Mouse (Mus musculus) limb, embryonic 12.5 days (tissue): ENCODE measurements around the gene Sbk3. TPM values are rescaled to one million over a fixed set of nuclear protein-coding genes. Genes with fewer than 3 reads are reported as not detected.
A peak's percentile ranks its signal among the peaks of the same experiment; 100 is the strongest.

ENCODE experiments used
- ATAC-seq: fragments of 200-750 bp; cut with Nextera tagmentation; 2 replicates; pipeline ENCODE4 v1.8.0; 2017; ENCODE audit warnings: low read depth, moderate TSS enrichment; ENCODE audit not compliant: insufficient number of reproducible peaks, insufficient read depth, low FRiP score, low TSS enrichment
- H3K27ac ChIP-seq: fragments of 300-500 bp; sonication (generic); 2 replicates; pipeline ENCODE4 v1.5.1; 2016; ENCODE audit warnings: mild to moderate bottlenecking, moderate library complexity
- H3K27me3 ChIP-seq: fragments of 300-500 bp; sonication (generic); 2 replicates; pipeline ENCODE4 v1.6.1; 2016; ENCODE audit warnings: mild to moderate bottlenecking, moderate library complexity
- H3K36me3 ChIP-seq: fragments of 300-500 bp; sonication (generic); 2 replicates; pipeline ENCODE4 v1.6.1; 2016; ENCODE audit warnings: mild to moderate bottlenecking, moderate library complexity
- H3K4me1 ChIP-seq: fragments of 300-500 bp; sonication (generic); replicated peaks from 2 replicates; pipeline ENCODE4 v1.6.1; 2016
- H3K4me2 ChIP-seq: fragments of 300-500 bp; sonication (generic); 2 replicates; pipeline ENCODE4 v1.6.1; 2016; ENCODE audit warnings: mild to moderate bottlenecking, moderate library complexity
- H3K4me3 ChIP-seq: fragments of 300-500 bp; sonication (generic); replicated peaks from 2 replicates; pipeline ENCODE4 v1.5.1; 2016; ENCODE audit warnings: mild to moderate bottlenecking
- H3K9ac ChIP-seq: fragments of 300-500 bp; sonication (generic); replicated peaks from 2 replicates; pipeline ENCODE4 v1.6.1; 2016; ENCODE audit warnings: mild to moderate bottlenecking, moderate library complexity
- H3K9me3 ChIP-seq: fragments of 300-500 bp; sonication (generic); 2 replicates; pipeline ENCODE4 v1.6.1; 2016; ENCODE audit warnings: mild to moderate bottlenecking, moderate library complexity
- WGBS: fragments of 180-500 bp; shearing (Covaris S2); methylation state at CpG from one replicate; pipeline ENCODE4 v1.1.7; 2016; 5-methylcytosine and 5-hydroxymethylcytosine counted together
- polyA plus RNA-seq: library from polyadenylated mRNA; unstranded; fragments of >200 nt; fragmentation: Nextera tagmentation; extraction: Ambion mirVana; gene quantifications from 2 replicates; pipeline ENCODE4 v1.2.1, GENCODE M21; 2016

Gene Sbk3
- polyA plus RNA-seq, 1 experiment from 2014 or later = not detected

DNA sequence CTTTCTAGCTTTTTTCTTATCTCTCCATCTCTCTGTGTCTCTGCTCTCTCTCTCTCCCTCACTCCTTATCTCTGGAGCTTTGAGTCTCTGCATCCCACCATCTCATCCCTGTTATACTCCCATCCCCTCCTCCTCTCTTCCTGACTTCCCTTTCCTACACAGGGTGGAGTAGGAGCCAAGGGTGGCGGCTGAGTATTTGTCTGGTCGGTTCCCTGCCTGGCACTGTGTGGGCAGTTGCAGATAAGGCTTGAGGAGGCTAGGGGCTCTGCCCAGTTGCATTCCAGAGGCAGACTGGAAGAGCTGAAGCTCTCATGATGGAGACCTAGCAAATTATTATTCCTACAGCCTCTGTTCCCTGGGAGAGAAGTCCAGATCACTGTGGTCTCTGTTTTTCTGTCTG lies 17.3 kb upstream of the Sbk3 start:
- no peak overlapping the region for H3K4me3 ChIP-seq
- WGBS = 70% methylated on average over 2 of the region's 2 CpGs
- no peak for ATAC-seq
- no peak overlapping the region for H3K4me2 ChIP-seq
- H3K27me3 ChIP-seq = peaks cover 16% of the 10 kb centered on the region
- no peak overlapping the region for H3K9ac ChIP-seq
- H3K36me3 ChIP-seq = peaks cover 22% of the 10 kb centered on the region
- no peaks in the 10 kb centered on the region for H3K4me1 ChIP-seq
- H3K9me3 ChIP-seq = peaks cover 14% of the 10 kb centered on the region
- no peak overlapping the region for H3K27ac ChIP-seq

DNA sequence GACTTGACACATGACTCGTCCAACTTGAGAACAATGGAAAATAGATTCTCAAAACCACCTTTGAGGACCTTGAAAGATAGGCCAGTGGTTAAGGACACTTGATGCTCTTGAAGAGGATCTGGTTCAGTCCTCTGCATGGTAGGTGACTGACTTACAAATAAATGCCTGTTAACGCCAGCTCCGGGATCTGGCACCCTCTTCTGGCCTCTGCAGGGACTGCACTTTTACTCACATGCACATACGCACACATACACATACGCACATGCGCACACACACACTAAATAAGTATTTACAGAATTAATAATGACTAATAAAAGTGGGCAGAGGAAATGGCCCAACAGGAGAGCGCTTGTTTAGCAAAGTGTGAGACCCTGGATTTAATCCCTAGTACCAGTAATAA lies 5.9 kb upstream of the Sbk3 start:
- Histone ChIP-seq H3K27ac (no peak overlapping the region), H3K4me2 (no peak overlapping the region), H3K9ac (no peak overlapping the region), H3K9me3 (0 out of 2 replicates have a peak, but pooled peaks cover 4% of the 10 kb centered on the region), H3K4me1 (no peaks in the 10 kb centered on the region), H3K27me3 (no peaks in the 10 kb centered on the region), H3K36me3 (no peaks in the 10 kb centered on the region), H3K4me3 (no peak overlapping the region)
- 91% methylated on average over 7 of the region's 7 CpGs for WGBS
- ATAC-seq = no peak

DNA sequence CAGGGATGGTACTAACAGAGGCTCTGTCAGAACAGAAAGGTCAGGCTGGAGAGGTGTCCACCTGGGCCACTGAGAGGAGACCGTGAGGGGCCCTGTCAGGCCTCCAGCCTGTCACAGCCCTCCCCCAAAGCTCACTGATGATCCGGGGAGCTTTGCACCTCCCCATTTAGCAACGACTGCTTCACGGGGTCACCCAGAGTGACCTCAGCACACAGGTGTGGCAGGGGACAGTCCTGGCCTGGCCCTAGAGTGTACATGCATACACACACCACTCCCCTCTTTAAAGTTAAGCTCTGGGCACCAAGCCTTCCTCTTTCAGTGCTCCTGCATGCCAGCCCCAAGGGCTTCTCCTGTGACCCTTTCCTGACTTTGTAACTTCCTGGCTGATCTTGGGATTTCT lies 4.5 kb upstream of the Sbk3 start:
- no peaks in the 10 kb centered on the region for H3K36me3 ChIP-seq
- WGBS = 44% methylated on average over 4 of the region's 4 CpGs

DNA sequence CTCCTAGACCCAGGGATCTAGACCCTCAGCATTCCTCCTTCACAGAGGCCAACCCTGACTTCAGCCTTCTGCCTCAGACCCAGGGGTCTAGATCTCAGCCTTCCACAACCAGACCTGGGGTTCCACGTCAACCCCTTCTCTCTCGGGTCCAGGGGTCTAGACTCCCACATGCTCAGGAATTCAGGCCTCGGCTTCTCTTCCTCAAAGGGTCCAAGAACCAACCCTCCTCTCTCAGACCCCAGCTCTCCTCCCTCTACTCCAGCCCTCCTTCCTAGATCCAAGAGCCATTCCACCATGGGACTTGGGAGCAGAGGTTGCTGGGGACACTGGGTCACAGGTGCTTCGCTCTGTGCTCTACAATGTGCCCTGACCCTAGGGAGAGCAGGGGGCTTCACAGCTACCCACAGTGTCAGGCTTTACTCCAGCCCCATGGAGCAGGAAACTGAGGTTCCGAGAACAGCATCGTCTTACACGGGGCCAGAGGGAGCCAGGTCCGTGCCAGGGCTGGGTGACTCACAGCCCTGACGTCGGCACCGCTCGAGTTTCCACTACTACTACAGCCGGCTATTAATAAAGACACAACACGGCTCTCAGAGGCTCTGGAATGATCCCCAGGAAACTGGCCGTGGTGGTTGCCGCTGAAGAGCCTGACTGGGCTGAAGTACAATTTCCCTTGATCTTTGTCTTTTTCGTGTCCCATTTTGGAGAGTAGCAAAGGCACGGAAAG lies 1.5 kb upstream of the Sbk3 start:
- Histone ChIP-seq H3K27ac (no peak overlapping the region), H3K4me3 (no peak overlapping the region), H3K4me2 (no peak overlapping the region), H3K9me3 (0 out of 2 replicates have a peak, but pooled peaks cover 4% of the 10 kb centered on the region), H3K4me1 (no peaks in the 10 kb centered on the region), H3K27me3 (peaks cover 3% of the 10 kb centered on the region), H3K36me3 (no peaks in the 10 kb centered on the region), H3K9ac (no peak overlapping the region)
- no peak; the same call in 1 of the 2 replicates for ATAC-seq
- 69% methylated on average over 18 of the region's 18 CpGs for WGBS

More for the DNA sequence above, 4.5 kb upstream of the Sbk3 start:
- no peaks in the 10 kb centered on the region; the same call in 1 of the 2 replicates for H3K27me3 ChIP-seq
- H3K9ac ChIP-seq = no peak overlapping the region
- H3K4me2 ChIP-seq = no peak overlapping the region
- H3K4me1 ChIP-seq = no peaks in the 10 kb centered on the region
- no peak overlapping the region for H3K4me3 ChIP-seq
- no peak for ATAC-seq
- H3K9me3 ChIP-seq = 0 out of 2 replicates have a peak, but pooled peaks cover 4% of the 10 kb centered on the region
- no peak overlapping the region for H3K27ac ChIP-seq

DNA sequence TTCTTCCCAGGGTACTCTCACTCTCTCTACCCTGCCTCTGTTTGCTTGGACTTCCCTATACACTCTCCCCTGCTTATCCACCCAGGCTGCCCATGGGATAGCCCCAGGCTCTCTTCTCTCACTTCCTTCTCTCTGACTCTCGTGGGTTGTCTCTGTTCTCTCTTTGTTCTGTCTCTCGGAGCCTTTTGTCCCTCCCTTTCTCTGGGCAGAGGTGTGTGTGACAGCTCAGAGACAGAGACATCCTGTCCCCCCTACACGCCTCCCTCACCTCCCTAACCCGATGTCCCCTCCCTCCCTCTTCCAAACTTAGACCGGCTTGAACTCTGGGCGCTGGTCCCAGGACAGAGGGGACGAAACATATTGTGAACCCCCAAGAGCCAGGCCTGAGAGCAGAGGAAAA lies 742 bp upstream of the Sbk3 start:
- peaks cover 6% of the 10 kb centered on the region for H3K27me3 ChIP-seq
- WGBS = 20% methylated on average over 7 of the region's 7 CpGs
- no peak overlapping the region for H3K4me2 ChIP-seq
- H3K27ac ChIP-seq = no peak overlapping the region
- H3K4me3 ChIP-seq = no peak overlapping the region
- H3K36me3 ChIP-seq = no peaks in the 10 kb centered on the region
- H3K9me3 ChIP-seq = 0 out of 2 replicates have a peak, but pooled peaks cover under 1% of the 10 kb centered on the region
- H3K4me1 ChIP-seq = no peaks in the 10 kb centered on the region
- no peak overlapping the region for H3K9ac ChIP-seq
- no peak for ATAC-seq

DNA sequence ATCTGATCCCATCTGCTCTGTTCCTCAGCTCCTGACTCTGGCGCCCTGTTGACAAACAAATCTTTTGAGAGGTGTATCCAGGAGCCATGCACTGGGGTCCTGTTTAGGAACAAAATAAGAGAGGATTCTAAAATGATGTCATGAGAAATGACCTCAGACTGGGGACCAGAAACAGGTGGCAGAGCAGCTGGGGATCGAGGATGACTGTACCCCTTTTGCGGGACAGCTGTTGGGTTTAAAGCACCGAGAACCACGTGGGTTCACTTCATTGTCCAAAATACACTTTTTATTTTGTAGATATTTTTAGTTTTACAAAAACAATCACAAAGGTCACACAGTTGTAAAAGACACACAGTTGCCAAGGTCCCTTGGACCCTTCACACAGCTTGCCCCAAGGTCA lies 6.0 kb downstream of the Sbk3 start:
- Histone ChIP-seq H3K9ac (no peak overlapping the region), H3K9me3 (no peaks in the 10 kb centered on the region), H3K27me3 (peaks cover 6% of the 10 kb centered on the region), H3K4me2 (no peak overlapping the region), H3K4me3 (no peak overlapping the region), H3K4me1 (no peaks in the 10 kb centered on the region), H3K36me3 (no peaks in the 10 kb centered on the region), H3K27ac (no peak overlapping the region)
- ATAC-seq = no peak
- 83% methylated on average over 5 of the region's 5 CpGs for WGBS

DNA sequence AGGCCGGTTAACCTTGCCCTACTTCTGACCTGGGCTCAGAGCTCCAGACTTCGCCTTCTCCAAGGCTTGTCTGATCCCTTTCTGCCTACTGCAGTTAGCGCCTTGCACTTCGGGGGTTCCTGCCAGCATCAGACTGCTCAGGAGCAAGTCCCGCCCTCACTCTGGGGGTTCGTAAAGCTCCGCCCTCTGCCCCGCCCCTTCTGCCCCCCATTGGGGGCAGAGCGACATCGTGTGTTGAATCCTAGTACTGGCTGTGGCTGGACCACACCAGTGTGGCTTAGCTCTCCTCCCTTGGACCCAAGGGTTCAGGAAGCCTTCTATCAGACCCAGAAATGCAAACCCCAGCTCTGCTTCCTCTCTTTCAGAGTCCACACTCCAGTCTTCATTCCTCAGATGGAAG lies 6.7 kb downstream of the Sbk3 start, which contains the start of gene Sbk2:
Gene Sbk2, minus strand, starts transcription at position 135 of the 400 bp plus-strand sequence.
- ATAC-seq = peak; percentile 44
- Histone ChIP-seq H3K9ac (no peak within 1 kb of the TSS), H3K9me3 (no peaks in the 10 kb centered on the region), H3K36me3 (no peaks in the 10 kb centered on the region), H3K4me2 (peak within 1 kb of the TSS; percentile 15; the same call in 1 of the 2 replicates), H3K27me3 (peaks cover 6% of the 10 kb centered on the region), H3K4me1 (no peaks in the 10 kb centered on the region), H3K4me3 (no peak within 1 kb of the TSS), H3K27ac (no peak within 1 kb of the TSS)
- WGBS = 7% methylated on average over 10 of the region's 10 CpGs

DNA sequence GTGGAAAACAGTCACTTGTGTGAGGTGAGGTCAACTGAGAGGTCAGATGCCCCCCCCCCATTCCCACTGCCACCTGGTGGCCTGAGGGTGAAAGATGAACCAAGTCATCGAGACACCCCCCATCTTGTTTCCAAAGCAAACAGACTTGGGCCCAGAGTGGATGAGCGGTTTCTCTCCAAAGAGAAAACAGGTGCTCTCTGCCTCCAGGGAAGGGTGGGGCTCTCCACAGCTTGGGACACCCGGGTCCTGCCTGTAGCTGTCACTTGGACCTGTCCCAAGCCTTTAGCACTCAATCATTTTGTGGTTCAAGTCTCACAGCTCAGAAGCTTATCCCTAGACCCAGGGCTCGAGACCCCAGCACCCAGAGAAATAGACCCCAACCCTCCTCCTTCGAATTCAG lies 7.4 kb downstream of the Sbk3 start:
- Histone ChIP-seq H3K27me3 (peaks cover 6% of the 10 kb centered on the region), H3K4me3 (no peak overlapping the region), H3K9ac (no peak overlapping the region), H3K9me3 (no peaks in the 10 kb centered on the region), H3K27ac (no peak overlapping the region), H3K4me1 (no peaks in the 10 kb centered on the region), H3K36me3 (no peaks in the 10 kb centered on the region), H3K4me2 (no peak overlapping the region)
- ATAC-seq = 0 out of 2 replicates have a peak, but pooled peaks have one; percentile 2
- WGBS = 71% methylated on average over 5 of the region's 5 CpGs

DNA sequence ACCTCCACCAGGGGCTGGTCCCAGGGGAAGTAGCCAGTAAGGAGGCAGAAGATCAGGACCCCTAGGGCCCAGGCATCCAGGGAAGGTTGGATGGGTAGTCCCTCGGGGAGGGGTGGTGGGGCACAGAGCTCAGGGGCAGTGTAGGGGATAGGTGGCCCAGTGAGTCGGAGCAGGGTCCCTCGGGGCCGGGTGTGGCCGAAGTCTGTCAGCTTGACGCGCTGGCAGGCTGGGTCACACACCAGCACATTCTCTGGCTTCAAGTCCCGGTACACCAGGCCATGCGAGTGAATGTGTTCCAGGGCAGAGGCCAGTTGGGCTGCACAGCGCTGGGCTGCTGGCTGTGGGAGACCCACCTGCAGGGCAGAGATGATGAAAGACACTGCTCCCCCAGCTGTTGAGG lies 13.6 kb downstream of the Sbk3 start:
- 83% methylated on average over 10 of the region's 10 CpGs for WGBS
- ATAC-seq = no peak

DNA sequence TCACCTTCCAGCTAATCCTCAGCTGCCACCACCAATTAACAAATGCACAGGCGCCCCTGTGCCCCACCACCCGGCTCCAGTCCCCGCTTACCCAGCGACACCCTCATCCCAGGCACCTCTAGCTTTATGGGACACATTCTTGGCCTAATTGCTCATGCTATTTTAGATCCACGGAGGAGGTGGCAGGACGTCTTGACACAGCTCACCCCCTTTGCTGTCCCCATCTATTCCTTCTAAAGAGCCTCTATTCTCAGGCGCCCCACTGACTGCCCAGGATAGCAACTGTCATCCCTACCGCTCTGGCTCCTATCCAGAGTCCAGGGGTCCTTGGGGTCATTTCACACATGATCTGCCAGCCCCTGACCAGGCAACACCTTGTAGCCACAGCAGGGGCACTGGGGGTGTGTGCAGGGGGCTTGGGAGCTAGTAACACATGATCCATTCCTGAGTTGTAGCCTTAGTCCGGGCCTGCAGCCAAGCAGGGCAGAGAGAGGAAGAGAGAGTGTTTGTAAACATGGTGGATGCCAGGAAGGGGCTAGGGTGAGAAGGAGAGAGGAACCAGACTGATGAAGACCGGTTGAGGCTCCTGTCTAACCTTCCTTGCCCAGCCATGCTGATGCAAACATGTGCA lies 17.0 kb downstream of the Sbk3 start:
- Histone ChIP-seq H3K27me3 (no peaks in the 10 kb centered on the region), H3K4me2 (no peak overlapping the region), H3K36me3 (no peaks in the 10 kb centered on the region), H3K9ac (no peak overlapping the region), H3K9me3 (peaks cover 8% of the 10 kb centered on the region; the same call in 1 of the 2 replicates), H3K27ac (no peak overlapping the region), H3K4me3 (no peak overlapping the region), H3K4me1 (peaks cover 4% of the 10 kb centered on the region; the same call in 1 of the 2 replicates)
- WGBS = 13% methylated on average over 10 of the region's 10 CpGs
- no peak for ATAC-seq

More for the DNA sequence above, 13.6 kb downstream of the Sbk3 start:
- Histone ChIP-seq H3K36me3 (no peaks in the 10 kb centered on the region), H3K4me3 (no peak overlapping the region), H3K27me3 (no peaks in the 10 kb centered on the region), H3K4me2 (no peak overlapping the region; the same call in 1 of the 2 replicates), H3K27ac (no peak overlapping the region), H3K9ac (no peak overlapping the region), H3K9me3 (peaks cover 8% of the 10 kb centered on the region; the same call in 1 of the 2 replicates), H3K4me1 (peaks cover 4% of the 10 kb centered on the region; the same call in 1 of the 2 replicates)

DNA sequence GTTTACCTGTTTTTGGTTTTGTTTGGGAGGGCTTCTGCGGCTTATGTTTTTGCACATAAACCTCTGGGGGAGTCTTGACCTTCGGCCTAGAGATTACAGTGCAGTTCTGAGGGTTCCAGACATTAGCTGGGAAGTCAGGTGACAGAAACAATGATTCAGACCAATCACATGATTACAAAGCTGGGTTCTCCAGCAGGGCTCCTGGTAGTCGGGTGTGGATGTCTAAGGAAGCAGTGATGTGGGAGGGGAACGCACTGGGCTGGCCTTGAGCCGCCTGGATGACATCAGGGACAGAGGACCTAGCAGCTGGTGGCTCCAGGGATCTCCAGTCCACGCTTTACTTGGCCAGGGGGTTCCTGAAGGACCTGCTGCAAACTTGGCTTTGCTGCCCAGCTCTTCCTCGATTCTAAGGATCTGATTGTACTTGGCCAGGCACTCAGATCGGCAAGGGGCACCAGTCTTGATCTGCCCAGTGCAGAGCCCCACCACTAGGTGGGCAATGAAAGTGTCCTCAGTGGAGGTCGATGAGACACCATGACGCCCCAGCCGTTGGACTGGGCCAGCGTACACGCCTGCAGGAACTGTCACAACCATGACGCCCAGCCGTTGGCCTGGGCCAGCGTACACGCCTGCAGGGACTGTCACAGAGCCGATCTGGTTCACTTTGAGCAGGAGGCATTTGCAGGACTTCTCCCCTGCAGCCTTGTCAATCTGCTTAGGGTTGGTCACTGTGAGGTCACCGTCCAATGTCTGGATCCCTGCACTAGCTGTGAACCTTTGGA lies 20.2 kb downstream of the Sbk3 start:
- peaks cover 8% of the 10 kb centered on the region; the same call in 1 of the 2 replicates for H3K4me1 ChIP-seq
- H3K9ac ChIP-seq = no peak overlapping the region
- H3K27ac ChIP-seq = no peak overlapping the region
- H3K4me2 ChIP-seq = no peak overlapping the region
- H3K4me3 ChIP-seq = no peak overlapping the region
- ATAC-seq = no peak
- peaks cover 8% of the 10 kb centered on the region; the same call in 1 of the 2 replicates for H3K9me3 ChIP-seq
- no peaks in the 10 kb centered on the region for H3K36me3 ChIP-seq
- 84% methylated on average over 19 of the region's 19 CpGs for WGBS
- H3K27me3 ChIP-seq = no peaks in the 10 kb centered on the region
